Mouse (Mus musculus) neural tube, embryonic 14.5 days (tissue): ENCODE results near the gene Upk1a. TPM values are rescaled to one million over a fixed set of nuclear protein-coding genes. Genes with fewer than 3 reads are reported as not detected.
A peak's percentile ranks its signal among the peaks of the same experiment; 100 is the strongest.

Experiments used
- ATAC-seq: fragments of 200-750 bp; cut with Nextera tagmentation; 2 replicates; pipeline ENCODE4 v1.8.0; 2017; ENCODE audit warnings: low read depth, mild to moderate bottlenecking, moderate TSS enrichment, moderate library complexity
- H3K27ac ChIP-seq: fragments of 300-500 bp; sonication (generic); 2 replicates; pipeline ENCODE4 v1.5.1; 2014; ENCODE audit warnings: low read depth, mild to moderate bottlenecking, control low read depth, low read length, moderate library complexity, mixed read lengths
- H3K27me3 ChIP-seq: fragments of 300-500 bp; sonication (generic); 2 replicates; pipeline ENCODE4 v1.6.1; 2014; ENCODE audit warnings: low read length; ENCODE audit not compliant: control insufficient read depth, insufficient read depth
- H3K36me3 ChIP-seq: fragments of 300-500 bp; sonication (generic); 2 replicates; pipeline ENCODE4 v1.6.1; 2014; ENCODE audit warnings: low read length, mixed read lengths; ENCODE audit not compliant: control insufficient read depth, insufficient read depth
- H3K4me1 ChIP-seq: fragments of 300-500 bp; sonication (generic); 2 replicates; pipeline ENCODE4 v1.6.1; 2014; ENCODE audit warnings: low read length; ENCODE audit not compliant: control insufficient read depth, insufficient read depth
- H3K4me2 ChIP-seq: fragments of 300-500 bp; sonication (generic); 2 replicates; pipeline ENCODE4 v1.6.1; 2014; ENCODE audit warnings: mild to moderate bottlenecking, low read depth, low read length, control low read depth
- H3K4me3 ChIP-seq: fragments of 300-500 bp; sonication (generic); 2 replicates; pipeline ENCODE4 v1.5.1; 2014; ENCODE audit warnings: low read depth, low read length, control low read depth, mixed read lengths
- H3K9ac ChIP-seq: fragments of 300-500 bp; sonication (generic); replicated peaks from 2 replicates; pipeline ENCODE4 v1.6.1; 2014; ENCODE audit warnings: low read depth, mild to moderate bottlenecking, control low read depth, low read length, mixed read lengths
- H3K9me3 ChIP-seq: fragments of 300-500 bp; sonication (generic); 2 replicates; pipeline ENCODE4 v1.6.1; 2016; ENCODE audit warnings: low read length; ENCODE audit not compliant: control insufficient read depth
- WGBS: fragments of 180-500 bp; shearing (Covaris S2); extraction: QIAGEN DNeasy Blood & Tissue Kit; methylation state at CpG from one replicate; pipeline ENCODE4 v1.1.7; 2014; 5-methylcytosine and 5-hydroxymethylcytosine counted together
- microRNA-seq: library from miRNA; unstranded; fragments of <30 nt; microRNA quantifications from one replicate; pipeline ENCODE4, GENCODE M21; 2016
- polyA plus RNA-seq: library from polyadenylated mRNA; unstranded; fragments of >200 nt; fragmentation: Nextera tagmentation; extraction: Ambion mirVana; gene quantifications from 2 replicates; pipeline ENCODE4 v1.2.1, GENCODE M21; 2014

Gene Upk1a
- polyA plus RNA-seq, 1 experiment from 2014 or later = 0.43 TPM

DNA sequence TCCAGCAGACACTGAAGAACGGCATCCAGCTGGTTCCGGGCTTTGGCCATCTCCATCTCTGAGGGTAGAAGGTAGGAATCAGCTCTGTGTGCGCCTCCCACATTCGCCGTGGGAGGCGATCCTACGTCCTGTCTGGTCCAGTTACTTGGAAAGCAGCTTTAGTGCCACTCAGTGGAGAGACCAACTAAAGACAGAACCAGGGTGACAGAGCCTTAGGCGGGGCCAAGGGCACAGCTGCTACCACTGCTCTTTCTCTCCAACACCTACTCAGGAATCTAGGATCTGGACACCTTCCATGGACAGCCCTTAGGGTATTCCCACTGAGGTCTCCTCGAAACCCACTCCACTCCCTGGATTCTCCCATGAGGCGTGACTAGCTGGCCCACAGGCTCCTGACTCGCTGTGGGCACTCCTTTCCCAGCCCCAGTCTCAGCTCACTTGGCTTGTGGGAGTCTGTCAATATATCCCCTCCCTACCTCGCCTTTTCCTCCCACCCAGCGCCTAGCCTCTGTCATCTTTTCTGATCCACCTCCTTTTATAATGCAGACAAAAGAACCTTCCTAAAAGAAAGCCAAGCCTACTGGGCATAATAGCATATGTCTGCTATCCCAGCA is 54.6 kb downstream of the Upk1a start:
- no peaks in the 10 kb centered on the region for H3K27me3 ChIP-seq
- no peak overlapping the region for H3K27ac ChIP-seq
- peaks cover 12% of the 10 kb centered on the region for H3K4me1 ChIP-seq
- WGBS = 91% methylated on average over 13 of the region's 13 CpGs
- no peaks in the 10 kb centered on the region for H3K9me3 ChIP-seq
- H3K36me3 ChIP-seq = peaks cover 27% of the 10 kb centered on the region; the same call in 1 of the 2 replicates
- no peak overlapping the region for H3K9ac ChIP-seq
- no peak for ATAC-seq
- H3K4me3 ChIP-seq = no peak overlapping the region
- no peak overlapping the region; the same call in 1 of the 2 replicates for H3K4me2 ChIP-seq

DNA sequence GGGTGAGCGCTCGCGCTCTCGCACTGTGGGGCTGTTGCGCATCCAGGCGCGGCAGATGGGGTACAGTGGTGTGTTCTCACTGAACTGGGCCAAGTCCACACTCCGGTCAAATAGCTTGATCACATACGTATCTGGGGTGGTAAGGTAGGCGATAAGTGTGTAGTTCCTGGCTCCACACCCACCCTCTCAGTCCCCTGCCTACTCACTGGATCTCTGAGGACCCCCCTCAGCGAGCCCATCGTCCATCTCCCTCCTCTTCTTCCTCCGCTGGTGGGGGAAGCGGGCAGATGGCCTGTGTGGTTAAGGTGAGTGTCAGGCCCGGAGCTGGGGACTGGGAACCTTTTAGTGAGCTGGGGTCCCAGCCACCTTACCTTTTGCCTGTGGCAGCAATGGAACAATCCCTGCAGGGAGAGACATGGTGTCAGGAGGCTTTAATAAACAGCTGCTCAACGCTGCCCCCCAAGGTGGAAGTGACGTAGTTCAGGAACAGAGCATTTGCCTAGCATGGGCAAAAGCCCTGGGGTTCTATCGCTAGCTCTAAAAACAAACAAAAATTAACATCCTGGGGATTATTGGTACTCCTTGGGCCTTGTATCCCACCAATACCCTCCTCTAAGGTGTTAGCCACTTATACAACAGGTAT is 55.6 kb downstream of the Upk1a start:
- no peak overlapping the region for H3K4me2 ChIP-seq
- H3K36me3 ChIP-seq = peaks cover 27% of the 10 kb centered on the region; the same call in 1 of the 2 replicates
- no peaks in the 10 kb centered on the region for H3K27me3 ChIP-seq
- no peak overlapping the region for H3K27ac ChIP-seq
- no peaks in the 10 kb centered on the region for H3K9me3 ChIP-seq
- no peak overlapping the region for H3K4me3 ChIP-seq
- WGBS = 96% methylated on average over 18 of the region's 18 CpGs
- H3K4me1 ChIP-seq = peaks cover 18% of the 10 kb centered on the region
- H3K9ac ChIP-seq = no peak overlapping the region
- ATAC-seq = no peak

DNA sequence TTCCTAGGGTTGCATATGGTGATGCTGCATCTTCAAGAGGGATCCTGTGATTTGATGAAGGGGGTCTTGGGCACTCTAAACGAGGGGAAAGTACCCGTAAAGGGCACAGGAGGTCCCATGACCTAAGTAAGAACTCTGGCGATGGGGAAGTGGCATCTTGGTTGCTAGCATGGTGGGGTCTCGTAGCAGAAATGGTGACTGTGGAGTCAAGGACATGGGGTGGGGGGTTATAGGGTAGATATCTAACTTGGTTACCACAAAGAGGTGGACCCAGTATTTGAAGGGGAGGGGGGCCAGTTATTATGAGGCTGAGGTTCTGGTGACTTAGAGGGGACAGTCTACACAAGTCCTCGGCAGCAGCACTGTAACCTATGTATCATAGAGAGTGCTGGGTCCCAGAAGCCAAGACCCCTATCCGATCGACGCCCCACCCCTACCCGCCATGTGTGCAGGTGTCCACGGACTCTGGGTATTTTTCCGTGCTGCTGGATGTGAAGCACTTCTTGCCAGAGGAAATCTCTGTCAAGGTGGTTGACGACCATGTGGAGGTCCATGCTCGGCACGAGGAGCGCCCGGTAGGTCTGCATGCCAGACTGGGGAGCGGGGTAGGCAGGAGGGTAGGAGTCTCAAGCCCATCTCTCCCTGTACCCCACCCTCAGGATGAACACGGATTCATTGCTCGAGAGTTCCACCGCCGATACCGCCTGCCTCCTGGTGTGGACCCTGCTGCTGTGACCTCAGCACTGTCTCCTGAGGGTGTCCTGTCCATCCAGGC is 58.6 kb downstream of the Upk1a start:
- Histone ChIP-seq H3K36me3 (peaks cover 27% of the 10 kb centered on the region; the same call in 1 of the 2 replicates), H3K9me3 (no peaks in the 10 kb centered on the region), H3K4me1 (peaks cover 18% of the 10 kb centered on the region), H3K27me3 (no peaks in the 10 kb centered on the region), H3K9ac (no peak overlapping the region), H3K27ac (no peak overlapping the region), H3K4me3 (no peak overlapping the region), H3K4me2 (peak overlapping the region; percentile 92; the same call in 1 of the 2 replicates)
- 82% methylated on average over 22 of the region's 22 CpGs for WGBS
- ATAC-seq = no peak

Small RNA genes within 50 kb of the gene (microRNA-seq; reads per million reads assigned to microRNA genes)
- gene Mir3569 = not detected

Other genes with a start within 250 kb of the Upk1a start
- gene Tyrobp, start 199.1 kb downstream of the Upk1a start, polyA plus RNA-seq = 23.3 and 39.9 TPM in 2 replicates
- 1.1 TPM in 1 of 2 replicates, not detected in the other for gene Hcst, start 193.0 kb downstream of the Upk1a start, polyA plus RNA-seq
- 2.5 and 3.1 TPM in 2 replicates for gene Nfkbid, start 191.1 kb downstream of the Upk1a start, polyA plus RNA-seq
- gene Aplp1, start 167.3 kb downstream of the Upk1a start, polyA plus RNA-seq = 641 and 675 TPM in 2 replicates
- gene Kirrel2, start 155.2 kb downstream of the Upk1a start, polyA plus RNA-seq = 0.27 and 0.89 TPM in 2 replicates
- gene Nphs1, start 154.5 kb downstream of the Upk1a start, polyA plus RNA-seq = 0.30 TPM in 1 of 2 replicates, not detected in the other
- not detected in 2 replicates for gene Prodh2, start 119.2 kb downstream of the Upk1a start, polyA plus RNA-seq
- gene Arhgap33, start 77.8 kb downstream of the Upk1a start, polyA plus RNA-seq = 110 and 111 TPM in 2 replicates
- gene Hspb6, start 60.7 kb downstream of the Upk1a start, polyA plus RNA-seq = 7.0 and 8.4 TPM in 2 replicates
- 9.3 and 11.1 TPM in 2 replicates for gene Proser3, start 60.5 kb downstream of the Upk1a start, polyA plus RNA-seq
- 55.4 and 57.4 TPM in 2 replicates for gene Lin37, start 53.0 kb downstream of the Upk1a start, polyA plus RNA-seq
- gene U2af1l4, start 49.5 kb downstream of the Upk1a start, polyA plus RNA-seq = 99.4 and 99.6 TPM in 2 replicates
- gene Gm49396, start 49.5 kb downstream of the Upk1a start, polyA plus RNA-seq = 8.1 and 9.4 TPM in 2 replicates
- gene Psenen, start 49.2 kb downstream of the Upk1a start, polyA plus RNA-seq = 111 and 126 TPM in 2 replicates
- gene Igflr1, start 47.4 kb downstream of the Upk1a start, polyA plus RNA-seq = 2.8 and 3.7 TPM in 2 replicates
- gene Kmt2b, start 24.1 kb downstream of the Upk1a start, polyA plus RNA-seq = 13.6 and 14.6 TPM in 2 replicates
- gene Zbtb32, start 13.9 kb downstream of the Upk1a start, polyA plus RNA-seq = 0.30 and 0.35 TPM in 2 replicates
- gene Cox6b1, start 13.3 kb upstream of the Upk1a start, polyA plus RNA-seq = 1,118 and 1,342 TPM in 2 replicates
- not detected in 2 replicates for gene Etv2, start 23.0 kb upstream of the Upk1a start, polyA plus RNA-seq
- 98.3 and 110 TPM in 2 replicates for gene Rbm42, start 37.5 kb upstream of the Upk1a start, polyA plus RNA-seq
- 22.4 and 23.9 TPM in 2 replicates for gene Haus5, start 52.1 kb upstream of the Upk1a start, polyA plus RNA-seq
- gene Pmis2, start 58.8 kb upstream of the Upk1a start, polyA plus RNA-seq = not detected in 2 replicates
- not detected in 2 replicates for gene 2200002J24Rik, start 86.1 kb upstream of the Upk1a start, polyA plus RNA-seq
- 1.9 and 2.9 TPM in 2 replicates for gene Atp4a, start 99.4 kb upstream of the Upk1a start, polyA plus RNA-seq
- 286 and 323 TPM in 2 replicates for gene Tmem147, start 116.7 kb upstream of the Upk1a start, polyA plus RNA-seq
- 0.90 and 1.2 TPM in 2 replicates for gene Gapdhs, start 130.8 kb upstream of the Upk1a start, polyA plus RNA-seq
- 1.7 and 2.0 TPM in 2 replicates for gene Sbsn, start 138.6 kb upstream of the Upk1a start, polyA plus RNA-seq
- 0.73 and 2.3 TPM in 2 replicates for gene Dmkn, start 150.9 kb upstream of the Upk1a start, polyA plus RNA-seq
- 0.88 TPM in 1 of 2 replicates, not detected in the other for gene Krtdap, start 175.0 kb upstream of the Upk1a start, polyA plus RNA-seq
- 0.24 and 0.35 TPM in 2 replicates for gene Ffar2, start 210.9 kb upstream of the Upk1a start, polyA plus RNA-seq
- not detected in 2 replicates for gene Ffar3, start 243.3 kb upstream of the Upk1a start, polyA plus RNA-seq
- gene Ffar1, start 248.7 kb upstream of the Upk1a start, polyA plus RNA-seq = not detected in 2 replicates